Mouse (Mus musculus) naive thymus-derived CD4-positive, alpha-beta T cell, adult 2 months (primary cell): ENCODE measurements around the gene Dhx32.

ENCODE experiments used
- DNase-seq: peaks from one replicate; pipeline ENCODE4 v3.0.0-alpha.2; 2011; ENCODE audit warnings: low read depth

The Dhx32 gene

DNA sequence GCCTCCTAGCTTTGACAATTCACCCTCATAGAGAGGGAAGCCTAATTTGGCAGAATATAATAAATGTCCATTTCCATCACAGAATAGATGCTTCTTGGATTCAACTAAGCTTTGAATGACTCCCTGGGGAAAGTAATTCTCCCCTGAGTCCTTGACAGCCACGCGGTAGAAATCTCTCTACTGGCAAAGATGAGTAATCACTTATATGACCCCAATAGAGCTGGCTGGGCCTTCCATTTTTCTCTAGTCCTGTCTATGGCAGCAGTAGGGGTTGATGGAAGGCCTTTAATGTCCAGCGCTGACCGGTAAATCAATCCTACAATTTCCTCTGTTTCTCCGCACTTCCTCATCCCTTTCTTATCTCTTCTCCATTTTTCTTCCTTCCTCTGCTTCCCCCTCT is 7.3 kb downstream of the Dhx32 start:
- DNase-seq, result no peak

- no peak for DNase-seq
These were observed 14.0 kb downstream of the Dhx32 start for GRCm38 (mm10) chr7:133768517-133768916.

- DNase-seq, result no peak
These were observed 14.5 kb downstream of the Dhx32 start for GRCm38 (mm10) chr7:133768027-133768426.

DNA sequence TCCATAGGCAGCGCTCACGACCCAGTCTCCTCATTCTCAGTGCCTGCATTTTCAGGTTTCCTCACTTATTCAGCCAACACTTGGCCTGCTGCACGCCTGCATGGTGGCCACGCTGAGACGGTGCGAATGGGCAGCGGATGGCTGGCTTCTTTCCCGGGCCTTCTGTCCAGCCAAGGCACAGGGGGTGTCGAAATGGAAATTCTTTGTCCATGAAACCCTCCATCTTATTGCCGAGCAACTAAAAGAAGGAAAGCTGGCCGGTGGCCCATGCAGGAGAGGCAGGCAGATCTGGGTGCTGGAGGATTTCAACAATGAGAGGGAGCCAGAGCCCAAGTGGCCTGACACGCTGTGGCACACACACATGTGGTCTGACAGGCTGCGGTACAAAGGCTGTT is 16.7 kb downstream of the Dhx32 start:
- DNase-seq, result no peak

GRCm38 (mm10) chr7:133765240-133765848 is 17.2 kb downstream of the Dhx32 start:
- no peak for DNase-seq

DNA sequence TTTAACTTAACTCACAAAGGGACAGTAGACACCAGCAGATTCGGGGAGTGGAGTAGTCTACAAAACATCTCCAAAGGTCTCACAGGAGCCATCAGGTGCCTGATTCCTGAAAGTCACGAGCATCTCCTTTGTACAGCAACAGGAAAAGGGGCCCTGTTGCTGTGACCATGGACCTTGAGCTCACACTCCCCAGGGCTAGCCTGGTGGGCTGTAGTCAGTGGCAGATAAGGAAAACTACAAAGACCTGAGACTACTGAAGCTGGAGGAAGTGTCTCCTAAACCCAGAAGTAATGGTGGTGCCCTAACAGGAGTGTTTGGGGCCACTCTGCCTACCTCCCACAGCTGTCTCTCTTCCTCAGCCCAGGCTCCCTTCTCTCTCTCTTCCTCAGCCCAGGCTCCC is 18.1 kb downstream of the Dhx32 start:
- no peak for DNase-seq

DNA sequence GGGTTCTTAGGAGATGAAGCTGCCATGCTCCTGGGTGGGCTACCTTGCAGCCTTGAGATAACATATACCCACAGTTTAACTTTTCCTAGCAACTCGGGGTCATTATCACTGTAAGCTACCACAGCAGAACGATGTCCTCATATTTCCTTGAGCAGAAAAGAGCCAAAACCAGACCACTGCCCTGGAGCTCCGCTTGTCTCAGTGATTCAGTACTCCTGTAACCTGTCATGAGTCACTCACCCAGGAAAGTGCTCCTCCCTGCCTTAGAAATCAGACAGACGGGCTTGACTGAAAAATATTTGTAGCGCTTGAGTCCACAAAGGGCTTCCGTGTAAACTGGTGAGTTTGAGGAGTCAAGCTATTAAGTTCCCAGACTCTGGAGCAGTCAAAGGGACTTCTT is 19.8 kb downstream of the Dhx32 start:
- DNase-seq, result no peak

DNA sequence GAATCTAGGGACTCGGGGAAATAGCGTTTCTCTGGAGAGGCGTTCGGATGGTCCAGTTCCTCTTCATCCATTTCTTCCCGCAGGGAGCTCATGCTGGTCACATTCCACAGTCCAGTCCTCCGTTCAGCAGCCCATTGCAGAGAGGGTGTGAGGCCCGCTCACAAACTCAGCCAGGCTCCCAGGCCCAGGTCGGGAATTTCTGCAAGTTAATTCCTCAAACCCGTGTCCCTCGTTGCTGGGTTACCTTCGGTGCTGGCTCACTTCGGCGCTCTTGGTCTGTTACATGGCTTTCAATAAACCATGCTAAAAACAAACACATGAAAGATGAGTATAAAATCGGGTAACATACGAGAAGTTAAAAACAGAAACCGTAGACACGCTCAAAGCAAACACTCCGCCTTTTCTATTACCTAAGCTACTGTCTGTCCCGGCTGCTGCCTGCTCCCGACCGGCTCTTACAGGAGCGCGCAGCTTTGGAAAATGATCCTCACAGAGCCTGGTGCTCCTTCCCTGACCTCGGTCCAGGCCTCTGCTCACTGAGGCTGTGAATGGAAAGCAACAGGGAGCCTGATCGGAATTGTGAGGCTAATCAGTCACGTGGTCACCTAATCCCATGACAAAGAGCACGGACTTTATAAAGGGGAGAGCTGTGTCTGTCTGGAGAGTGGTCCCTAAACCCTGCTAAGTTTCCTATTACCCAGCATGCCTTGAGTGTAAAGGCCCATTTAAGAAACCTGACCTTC is 22.7 kb downstream of the Dhx32 start:
- no peak for DNase-seq

- no peak for DNase-seq
These were observed 23.8 kb downstream of the Dhx32 start for GRCm38 (mm10) chr7:133758716-133759115.

DNA sequence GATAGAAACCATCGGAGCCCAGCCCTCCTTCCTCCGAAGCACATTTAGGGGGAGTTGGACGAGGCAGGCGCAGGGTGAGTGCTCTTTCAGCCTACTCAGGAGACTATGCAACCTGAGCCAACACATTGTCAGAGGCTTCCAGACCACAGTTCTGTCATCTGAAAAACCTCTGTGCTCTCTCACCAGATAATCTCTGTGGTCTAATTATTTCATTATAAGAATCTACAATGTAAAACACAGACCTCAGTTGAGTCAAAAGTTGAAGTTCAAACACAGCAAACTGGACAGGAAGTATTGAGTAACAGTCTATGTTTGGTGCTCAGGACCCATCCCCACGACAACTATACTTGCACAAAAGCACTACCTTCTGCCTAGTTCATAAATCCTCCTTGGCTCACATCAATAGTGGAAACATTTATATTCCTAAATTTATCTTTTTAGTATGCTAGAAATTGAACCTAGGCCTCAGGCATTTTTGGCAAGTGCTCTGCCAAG is 24.5 kb downstream of the Dhx32 start:
- no peak for DNase-seq

DNA sequence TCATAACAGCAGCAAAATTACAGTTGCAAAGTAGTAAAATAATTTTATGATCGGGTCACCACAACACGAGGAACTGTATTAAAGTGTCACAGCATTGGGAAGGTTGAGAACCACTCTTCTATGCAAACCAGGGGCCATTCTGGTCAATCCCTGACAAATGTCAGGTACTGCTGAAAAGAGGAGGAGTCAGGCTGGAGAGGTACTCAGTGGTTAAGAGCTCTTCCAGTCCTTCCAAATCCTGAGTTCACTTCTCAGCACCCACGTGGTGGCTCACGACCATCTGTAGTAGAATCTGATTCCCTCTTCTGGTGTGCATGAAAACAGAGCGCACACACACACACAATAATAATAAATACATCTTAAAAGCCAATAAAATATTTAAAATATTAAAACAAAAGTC is 31.4 kb downstream of the Dhx32 start:
- no peak for DNase-seq

DNA sequence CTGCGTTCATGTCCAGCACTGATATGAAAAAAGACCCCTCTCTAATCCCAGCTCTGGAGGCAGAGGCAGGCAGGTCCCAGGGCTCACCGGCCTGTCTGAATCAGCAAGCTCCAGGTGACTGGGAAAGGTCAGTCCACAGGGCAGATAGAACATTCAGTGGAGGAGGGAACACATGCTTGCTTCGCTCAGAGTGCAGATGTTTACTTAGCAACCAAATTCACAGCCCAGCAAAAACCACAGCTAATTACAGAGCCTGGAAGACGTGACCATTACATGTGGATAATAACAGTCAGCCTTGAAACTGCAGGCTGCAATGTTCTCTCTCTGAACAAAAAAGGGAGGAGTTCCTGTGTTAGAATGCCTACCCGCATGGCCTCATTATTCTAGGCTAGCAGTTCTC is 31.9 kb downstream of the Dhx32 start:
- no peak for DNase-seq

DNA sequence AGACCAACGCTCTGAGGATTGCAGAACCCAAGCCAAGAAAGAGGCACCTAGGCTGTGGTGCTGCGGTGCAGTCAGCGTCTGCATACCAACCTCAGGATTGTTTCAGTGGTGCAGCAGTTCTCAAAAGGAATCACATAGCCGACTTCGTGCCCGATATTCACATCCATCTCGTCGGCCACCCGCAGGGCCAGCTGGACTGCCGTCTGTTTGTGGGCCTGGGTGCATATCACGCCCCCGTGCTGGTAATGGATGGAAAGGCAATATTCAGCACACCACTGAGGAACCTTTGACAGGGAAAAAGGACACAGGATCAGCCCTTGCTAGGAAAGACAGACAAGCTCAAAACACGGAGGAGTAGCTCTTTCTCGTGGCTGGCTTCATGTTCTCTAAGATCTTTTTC is 33.8 kb downstream of the Dhx32 start:
- DNase-seq, result no peak

DNA sequence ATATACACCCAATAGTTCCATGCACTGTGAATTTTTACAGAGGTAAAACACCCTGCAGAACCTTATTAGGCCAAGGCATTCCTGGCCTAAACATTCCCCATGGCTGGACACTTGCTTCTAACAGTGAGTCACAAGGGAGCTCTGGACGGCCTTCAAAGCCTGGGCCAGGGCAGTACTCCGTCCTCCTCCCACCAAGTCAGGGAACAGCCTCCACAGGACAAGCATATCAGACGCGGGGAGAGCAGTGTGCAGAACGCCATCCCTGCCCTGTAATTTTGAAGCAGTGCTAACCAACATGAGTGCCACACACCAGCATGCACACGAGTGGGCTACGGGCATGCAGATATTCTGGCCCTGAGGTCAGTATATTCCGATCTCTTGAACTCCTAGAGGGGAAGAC is 35.2 kb downstream of the Dhx32 start:
- no peak for DNase-seq

DNA sequence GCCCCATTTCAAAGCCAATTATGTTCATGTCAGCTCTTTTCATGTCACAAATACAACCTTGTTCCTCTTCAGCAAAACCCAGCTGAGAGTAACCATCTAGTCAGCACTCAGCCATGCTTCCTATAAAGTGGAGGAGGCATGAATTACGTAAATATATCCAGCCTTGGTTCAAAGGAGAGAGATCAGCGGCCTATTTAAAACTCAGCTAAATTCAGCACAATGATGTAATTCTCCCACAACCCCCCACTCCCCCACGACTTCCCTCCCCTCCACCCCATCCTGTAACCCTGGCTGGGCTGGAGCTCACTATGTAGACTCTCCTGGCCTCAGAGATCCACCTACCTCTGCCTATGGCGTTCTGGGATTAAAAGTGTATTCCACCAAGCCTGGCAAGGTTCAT is 37.8 kb downstream of the Dhx32 start:
- no peak for DNase-seq

DNA sequence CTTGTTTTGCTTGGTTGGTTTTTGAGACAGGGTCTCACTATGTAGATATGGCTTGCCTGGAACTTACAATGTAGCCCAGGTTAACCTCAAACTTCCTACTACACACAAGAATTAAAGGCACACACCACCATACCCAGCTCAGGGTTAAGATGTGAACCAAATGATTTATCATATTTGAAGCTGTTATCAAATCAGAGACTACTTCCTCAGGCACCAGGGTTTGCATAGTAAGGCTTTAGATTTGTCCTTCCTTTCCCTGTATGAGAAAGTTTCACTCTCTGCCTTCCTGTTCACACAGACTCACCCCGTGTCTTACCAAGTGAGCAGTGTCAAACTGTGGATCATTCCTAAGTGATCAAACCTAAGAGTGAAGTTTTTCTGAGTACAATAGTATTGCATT is 38.3 kb downstream of the Dhx32 start:
- no peak for DNase-seq

- DNase-seq, result no peak
These were observed 38.9 kb downstream of the Dhx32 start for GRCm38 (mm10) chr7:133743611-133744010.

DNA sequence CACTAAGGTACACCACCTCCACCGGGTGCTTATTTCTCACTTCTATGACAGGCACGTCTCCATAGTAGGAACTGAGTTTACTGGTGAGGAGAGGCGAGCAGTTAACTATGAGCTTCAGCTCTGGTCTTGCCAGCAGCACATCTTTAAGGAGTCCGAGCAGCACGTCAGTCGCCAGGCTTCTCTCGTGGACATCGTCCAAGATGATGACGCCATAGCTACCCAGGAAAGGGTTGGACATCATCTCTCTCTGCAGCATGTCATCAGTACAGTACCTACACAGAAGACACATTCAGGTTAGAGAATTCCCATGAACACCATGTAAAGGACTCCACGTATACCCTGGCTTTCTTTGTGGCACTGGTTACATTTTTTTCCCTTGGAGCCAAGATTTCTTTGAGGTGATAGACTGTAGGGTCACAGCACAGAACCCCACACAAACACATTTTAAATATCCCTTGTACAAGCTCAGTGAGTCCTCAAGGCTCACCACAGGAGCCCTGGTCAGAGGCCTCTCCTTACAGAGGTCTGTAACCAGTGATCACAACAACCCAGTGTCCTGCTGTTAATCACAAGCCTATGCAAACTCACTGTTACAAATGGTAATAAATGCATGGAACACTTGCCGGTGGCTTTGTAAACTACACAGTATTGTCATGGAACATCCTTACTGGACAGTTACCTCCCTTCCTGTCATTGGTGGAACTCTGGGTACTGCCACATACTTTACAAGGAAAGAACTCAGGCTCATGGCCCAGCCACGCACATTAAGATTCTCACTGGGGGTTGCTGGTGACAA is 39.8 kb downstream of the Dhx32 start:
- DNase-seq, result no peak

DNA sequence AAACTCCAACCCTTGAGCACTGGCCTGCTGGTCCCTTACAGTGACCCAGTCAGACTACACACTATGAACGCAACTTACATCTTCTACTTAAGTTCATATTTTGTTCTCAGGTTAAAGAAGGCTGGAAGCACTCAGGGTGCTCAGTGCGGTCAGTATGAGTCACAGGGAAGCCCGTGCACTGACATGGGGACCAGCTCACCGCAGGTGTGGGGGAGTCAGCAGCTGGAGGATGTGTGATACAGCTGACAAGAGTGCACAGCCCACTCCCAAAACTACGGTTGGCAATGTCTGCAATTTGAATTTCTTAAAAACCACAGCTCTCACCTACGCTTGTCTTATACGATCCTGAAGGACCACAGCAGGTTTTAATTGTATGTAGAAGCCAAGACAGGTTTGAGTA is 42.0 kb downstream of the Dhx32 start:
- no peak for DNase-seq

DNA sequence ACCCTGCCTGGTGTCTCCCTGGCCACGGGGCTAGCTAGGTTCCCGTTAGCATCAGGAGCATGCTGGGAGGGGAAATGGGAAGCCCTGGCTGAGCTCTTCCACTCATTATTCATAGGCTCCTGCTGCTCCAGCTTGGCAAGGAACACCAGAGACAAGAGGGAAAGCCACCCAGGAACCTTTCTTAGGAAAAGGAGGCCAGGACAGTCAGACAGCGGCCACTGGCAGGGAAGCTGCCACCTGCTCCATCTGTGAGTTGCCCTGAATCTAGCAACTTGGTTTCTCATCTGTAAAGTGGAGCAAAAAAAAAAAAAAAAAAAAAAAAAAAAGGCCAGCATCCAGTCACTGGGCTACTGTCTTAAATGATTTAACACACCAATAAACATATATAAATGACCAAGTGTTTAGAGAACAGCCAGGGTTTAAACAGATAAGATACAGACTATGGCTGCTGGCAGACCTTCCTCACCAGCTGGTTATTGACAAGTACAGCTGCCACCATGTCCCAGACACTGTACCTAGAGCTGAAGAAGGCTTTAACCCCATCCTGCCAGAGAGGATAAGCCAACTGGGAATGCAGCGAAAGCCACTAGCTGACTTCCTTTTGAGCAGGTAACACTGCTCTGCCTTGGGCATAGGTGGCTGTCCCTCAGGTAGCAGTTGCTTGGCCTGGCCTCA is 50.4 kb downstream of the Dhx32 start:
- DNase-seq, result no peak

DNA sequence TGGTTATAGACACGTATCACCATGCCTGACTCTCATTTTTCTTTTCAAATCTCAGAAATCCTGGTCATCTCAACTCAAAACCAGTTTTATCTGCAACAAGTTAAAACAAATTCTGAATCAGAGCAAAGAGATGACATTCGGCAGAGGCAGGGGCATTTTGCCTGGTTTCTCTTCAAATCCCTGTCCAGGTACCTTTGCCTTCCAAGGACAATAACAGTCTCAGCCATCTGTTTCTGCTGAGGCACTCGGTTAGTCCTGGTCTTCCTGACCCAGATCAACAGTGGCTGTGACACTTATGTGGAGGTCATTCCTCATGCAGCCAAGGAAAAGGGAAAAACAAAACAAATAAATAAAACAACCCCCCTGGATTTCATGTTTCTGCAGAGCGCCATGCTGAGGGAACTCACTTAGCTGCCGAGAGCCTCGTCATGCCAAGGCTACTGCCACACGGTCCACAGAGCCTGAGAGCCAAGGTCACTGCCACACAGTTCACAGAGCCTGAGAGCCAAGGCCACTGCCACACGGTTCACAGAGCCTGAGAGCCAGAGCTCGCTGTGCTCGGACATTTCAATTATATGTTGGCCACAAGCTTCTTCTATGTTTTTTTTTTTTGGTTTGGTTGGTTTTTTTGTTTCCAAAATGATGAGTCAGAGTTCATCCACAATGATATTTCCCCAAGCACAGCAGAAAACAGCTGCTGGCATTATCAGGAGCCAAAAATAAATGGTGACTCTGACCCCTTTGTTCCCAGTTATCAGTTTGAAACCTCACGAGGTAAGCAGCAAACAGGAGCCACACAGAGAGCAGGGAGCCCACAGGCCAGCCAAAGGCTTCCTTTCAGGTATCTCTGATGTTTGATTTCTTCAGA is 52.0 kb downstream of the Dhx32 start:
- no peak for DNase-seq

DNA sequence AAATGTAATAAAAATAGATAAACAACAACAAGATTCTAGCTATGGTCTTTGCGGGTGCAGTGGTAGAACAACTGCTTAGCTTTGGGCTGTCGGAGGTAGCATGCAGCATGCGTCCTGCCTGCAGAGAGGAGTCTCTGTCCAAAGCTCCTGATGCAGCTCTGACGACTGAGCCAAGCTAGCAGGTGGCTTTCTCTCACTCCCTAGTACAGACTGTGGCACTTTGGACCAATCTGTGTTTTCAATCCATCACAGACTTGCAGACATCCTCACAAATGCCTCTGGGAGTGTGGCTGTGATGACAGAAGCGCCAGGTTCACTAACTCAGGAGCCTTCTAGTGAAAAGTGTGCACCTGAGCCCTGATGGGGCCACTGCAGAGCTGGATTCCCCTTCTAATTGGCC is 53.2 kb downstream of the Dhx32 start:
- no peak for DNase-seq
